Mouse (Mus musculus): ENCODE measurements around the gene Pym1. TPM values are rescaled to one million over a fixed set of nuclear protein-coding genes. Genes with fewer than 3 reads are reported as not detected.
"Not testable (repeated sequence)": the region's sequence is repeated elsewhere in the genome, so short reads cannot be mapped to it uniquely, and the experiment has no call there.

Gene Pym1
- polyA plus RNA-seq, 1 experiment from 2014 or later: 46.3 TPM

DNA sequence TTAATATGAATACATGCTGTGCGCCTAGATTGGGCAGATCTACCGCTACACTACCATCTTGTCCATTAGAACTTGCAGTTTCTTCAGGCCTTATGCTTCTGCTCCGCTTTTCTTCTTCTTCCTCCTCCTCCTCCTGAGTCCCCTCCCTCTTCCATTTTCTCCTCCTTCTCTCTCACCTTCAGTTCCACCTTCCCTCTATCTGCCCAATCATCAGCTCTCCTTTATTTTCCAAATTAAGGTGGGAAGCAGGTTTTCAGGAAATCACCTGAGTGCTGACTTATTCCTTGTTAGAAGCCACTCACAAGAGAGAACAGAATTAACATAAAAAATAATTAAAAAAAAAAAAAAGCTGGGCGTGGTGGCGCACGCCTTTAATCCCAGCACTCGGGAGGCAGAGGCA, 36.4 kb upstream of the Pym1 start:
- H3K9ac ChIP-seq (ENCODE audit: low read depth, low read length); ATAC-seq; H3K27ac ChIP-seq (ENCODE audit: low read depth, low read length); H3K4me1 ChIP-seq (ENCODE audit: control insufficient read depth, insufficient read depth, low read depth, low read length); H3K4me2 ChIP-seq (ENCODE audit: low read length); H3K9me3 ChIP-seq (ENCODE audit: control insufficient read depth, low read length); H3K27me3 ChIP-seq (replicated peaks; ENCODE audit: control insufficient read depth, insufficient read depth, low read length); H3K4me3 ChIP-seq (ENCODE audit: low read length); H3K36me3 ChIP-seq (ENCODE audit: control insufficient read depth, insufficient read depth, low read length): not testable (repeated sequence)
- WGBS: 90% methylated on average over 7 of the region's 7 CpGs

DNA sequence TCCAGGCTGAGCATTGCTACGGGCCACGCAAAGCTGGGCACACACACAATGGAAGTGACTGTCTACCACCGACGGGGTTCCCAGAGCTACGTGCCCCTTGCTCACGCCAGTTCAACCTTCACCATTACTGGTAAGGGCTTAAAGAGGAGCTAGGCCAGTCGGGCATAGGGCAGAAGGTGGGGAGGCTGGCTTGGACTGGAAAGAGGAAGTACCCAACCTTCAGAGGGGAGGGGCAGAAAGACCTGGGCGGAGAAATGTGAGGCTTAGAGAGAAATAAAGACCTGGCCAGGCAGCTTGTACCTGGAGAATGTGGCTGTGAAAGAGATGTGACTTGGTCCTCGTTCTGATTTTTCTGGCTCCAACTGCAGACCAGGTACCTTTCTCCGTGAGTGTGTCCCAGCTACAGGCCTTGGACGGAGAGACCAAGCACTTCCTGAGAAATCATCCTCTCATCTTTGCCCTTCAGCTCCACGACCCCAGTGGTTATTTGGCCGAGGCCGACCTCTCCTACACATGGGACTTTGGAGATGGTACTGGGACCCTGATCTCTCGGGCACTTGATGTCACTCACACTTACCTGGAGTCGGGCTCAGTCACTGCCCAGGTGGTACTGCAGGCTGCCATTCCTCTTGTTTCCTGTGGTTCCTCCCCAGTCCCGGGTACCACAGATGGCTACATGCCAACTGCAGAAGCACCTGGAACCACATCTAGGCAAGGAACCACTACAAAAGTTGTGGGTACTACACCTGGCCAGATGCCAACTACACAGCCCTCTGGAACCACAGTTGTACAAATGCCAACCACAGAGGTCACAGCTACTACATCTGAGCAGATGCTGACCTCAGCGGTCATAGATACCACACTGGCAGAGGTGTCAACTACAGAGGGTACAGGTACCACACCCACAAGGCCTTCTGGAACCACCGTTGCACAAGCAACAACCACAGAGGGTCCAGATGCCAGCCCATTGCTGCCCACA, 31.8 kb upstream of the Pym1 start:
- H3K27ac ChIP-seq (ENCODE audit: low read depth, low read length): no peak overlapping the region
- no peaks in the 10 kb centered on the region for H3K9me3 ChIP-seq (ENCODE audit: control insufficient read depth, low read length)
- no peak overlapping the region for H3K9ac ChIP-seq (ENCODE audit: low read depth, low read length)
- H3K4me1 ChIP-seq (ENCODE audit: control insufficient read depth, insufficient read depth, low read depth, low read length): no peaks in the 10 kb centered on the region
- H3K4me3 ChIP-seq (ENCODE audit: low read length): no peak overlapping the region
- no peak for ATAC-seq
- H3K27me3 ChIP-seq (replicated peaks; ENCODE audit: control insufficient read depth, insufficient read depth, low read length): no peaks in the 10 kb centered on the region
- WGBS: 89% methylated on average over 19 of the region's 19 CpGs
- no peak overlapping the region for H3K4me2 ChIP-seq (ENCODE audit: low read length)
- H3K36me3 ChIP-seq (ENCODE audit: control insufficient read depth, insufficient read depth, low read length): no peaks in the 10 kb centered on the region

DNA sequence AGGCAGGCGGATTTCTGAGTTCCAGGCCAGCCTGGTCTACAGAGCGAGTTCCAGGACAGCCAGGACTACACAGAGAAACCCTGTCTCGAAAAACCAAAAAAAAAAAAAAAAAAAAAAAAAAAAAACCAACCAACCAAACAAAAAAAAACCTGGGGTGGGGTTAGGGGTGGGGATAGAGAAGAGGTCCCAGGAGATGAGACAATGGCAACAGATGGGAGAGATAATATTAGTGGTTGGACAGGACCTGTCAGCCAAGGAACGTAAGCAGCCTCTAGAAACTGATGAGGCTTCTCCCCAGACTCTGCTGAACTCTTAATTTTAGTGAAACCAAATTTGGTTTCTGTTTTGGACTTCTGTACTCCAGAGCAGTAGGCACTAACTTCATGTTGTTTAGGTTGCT, 22.2 kb upstream of the Pym1 start:
- H3K27ac ChIP-seq (ENCODE audit: low read depth, low read length): not testable (repeated sequence)

DNA sequence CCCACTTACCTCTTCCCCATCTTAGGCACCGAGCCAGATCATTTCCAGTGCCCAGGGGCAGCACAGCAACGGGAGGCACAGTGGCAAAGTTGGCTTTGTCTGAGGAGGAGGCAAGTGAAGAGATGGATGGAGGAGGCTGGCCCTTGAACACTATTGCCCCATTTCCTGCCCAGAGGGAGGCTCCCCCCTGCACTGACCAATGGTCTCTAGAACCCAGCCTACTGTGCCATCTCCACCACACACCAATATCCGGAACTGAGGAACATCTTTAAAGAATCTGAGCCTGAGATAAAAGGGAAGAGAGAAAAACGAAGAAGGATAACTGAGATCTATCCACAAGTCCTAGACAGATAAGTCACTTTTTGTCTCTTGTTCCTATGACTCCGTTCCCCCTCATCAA, 19.6 kb upstream of the Pym1 start:
- H3K9ac ChIP-seq (ENCODE audit: low read depth, low read length): no peak overlapping the region
- no peak overlapping the region for H3K4me2 ChIP-seq (ENCODE audit: low read length)
- no peaks in the 10 kb centered on the region for H3K4me1 ChIP-seq (ENCODE audit: control insufficient read depth, insufficient read depth, low read depth, low read length)
- H3K27ac ChIP-seq (ENCODE audit: low read depth, low read length): no peak overlapping the region
- ATAC-seq: no peak
- 86% methylated on average over 5 of the region's 5 CpGs for WGBS
- no peaks in the 10 kb centered on the region for H3K27me3 ChIP-seq (replicated peaks; ENCODE audit: control insufficient read depth, insufficient read depth, low read length)
- H3K4me3 ChIP-seq (ENCODE audit: low read length): no peak overlapping the region
- H3K9me3 ChIP-seq (ENCODE audit: control insufficient read depth, low read length): no peaks in the 10 kb centered on the region
- H3K36me3 ChIP-seq (ENCODE audit: control insufficient read depth, insufficient read depth, low read length): no peaks in the 10 kb centered on the region

More for the DNA sequence above, 22.2 kb upstream of the Pym1 start:
- not testable (repeated sequence) for H3K27me3 ChIP-seq (replicated peaks; ENCODE audit: control insufficient read depth, insufficient read depth, low read length); H3K4me1 ChIP-seq (ENCODE audit: control insufficient read depth, insufficient read depth, low read depth, low read length); H3K9ac ChIP-seq (ENCODE audit: low read depth, low read length); ATAC-seq; H3K9me3 ChIP-seq (ENCODE audit: control insufficient read depth, low read length); H3K36me3 ChIP-seq (ENCODE audit: control insufficient read depth, insufficient read depth, low read length); H3K4me3 ChIP-seq (ENCODE audit: low read length); H3K4me2 ChIP-seq (ENCODE audit: low read length)
- WGBS: 76% methylated on average over 3 of the region's 4 CpGs

DNA sequence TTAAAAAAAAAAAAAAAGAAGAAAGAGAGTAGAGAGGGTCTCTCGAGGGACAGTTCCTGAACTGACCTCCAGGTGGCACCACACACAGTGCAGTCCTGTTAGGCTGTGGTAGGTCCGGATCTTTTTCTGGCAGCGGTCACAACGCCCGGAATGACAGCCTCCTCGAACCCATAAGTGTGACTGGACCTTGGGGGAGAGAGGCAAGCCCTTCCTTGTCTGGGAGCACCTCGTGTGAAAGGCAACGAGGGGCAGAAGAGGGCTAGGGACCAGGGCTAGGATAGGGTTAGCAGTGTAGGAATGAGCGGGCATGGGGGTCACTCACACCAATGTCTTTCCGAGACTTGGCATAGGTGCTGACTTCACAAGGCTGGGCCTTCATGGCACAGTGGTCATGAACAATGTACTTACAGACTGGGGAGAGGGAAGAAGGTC, 16.7 kb upstream of the Pym1 start:
- no peaks in the 10 kb centered on the region for H3K4me1 ChIP-seq (ENCODE audit: control insufficient read depth, insufficient read depth, low read depth, low read length)
- WGBS: 13% methylated on average over 10 of the region's 10 CpGs
- ATAC-seq: peak; percentile 34; the same call in 1 of the 2 replicates
- H3K4me3 ChIP-seq (ENCODE audit: low read length): no peak overlapping the region
- no peak overlapping the region for H3K27ac ChIP-seq (ENCODE audit: low read depth, low read length)
- no peaks in the 10 kb centered on the region for H3K36me3 ChIP-seq (ENCODE audit: control insufficient read depth, insufficient read depth, low read length)
- H3K9ac ChIP-seq (ENCODE audit: low read depth, low read length): no peak overlapping the region
- no peaks in the 10 kb centered on the region for H3K27me3 ChIP-seq (replicated peaks; ENCODE audit: control insufficient read depth, insufficient read depth, low read length)
- H3K4me2 ChIP-seq (ENCODE audit: low read length): no peak overlapping the region
- H3K9me3 ChIP-seq (ENCODE audit: control insufficient read depth, low read length): no peaks in the 10 kb centered on the region

DNA sequence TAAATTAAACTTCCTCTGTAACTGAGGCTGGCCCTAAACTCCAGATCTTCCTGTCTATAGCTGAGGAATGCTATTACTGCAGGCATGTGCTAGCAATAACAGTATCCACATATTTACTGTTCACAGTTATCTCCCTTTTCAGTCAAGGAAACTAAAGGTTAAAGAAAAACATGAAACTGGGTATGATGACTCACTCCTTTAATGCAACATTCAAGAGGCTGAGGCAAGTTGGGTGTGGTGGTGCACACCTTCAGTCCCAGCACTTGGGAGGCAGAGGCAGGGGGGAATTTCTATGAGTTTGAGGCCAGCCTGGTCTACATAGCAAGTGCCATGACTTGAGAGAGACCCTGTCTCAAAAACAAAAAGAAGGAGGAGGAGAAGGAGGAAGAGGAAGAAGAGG, 15.7 kb upstream of the Pym1 start:
- no peak overlapping the region for H3K4me3 ChIP-seq (ENCODE audit: low read length)
- no peak overlapping the region for H3K9ac ChIP-seq (ENCODE audit: low read depth, low read length)
- H3K27me3 ChIP-seq (replicated peaks; ENCODE audit: control insufficient read depth, insufficient read depth, low read length): no peaks in the 10 kb centered on the region
- ATAC-seq: no peak
- H3K9me3 ChIP-seq (ENCODE audit: control insufficient read depth, low read length): no peaks in the 10 kb centered on the region
- no peak overlapping the region for H3K27ac ChIP-seq (ENCODE audit: low read depth, low read length)
- no peaks in the 10 kb centered on the region for H3K36me3 ChIP-seq (ENCODE audit: control insufficient read depth, insufficient read depth, low read length)
- no peaks in the 10 kb centered on the region for H3K4me1 ChIP-seq (ENCODE audit: control insufficient read depth, insufficient read depth, low read depth, low read length)
- no peak overlapping the region for H3K4me2 ChIP-seq (ENCODE audit: low read length)

DNA sequence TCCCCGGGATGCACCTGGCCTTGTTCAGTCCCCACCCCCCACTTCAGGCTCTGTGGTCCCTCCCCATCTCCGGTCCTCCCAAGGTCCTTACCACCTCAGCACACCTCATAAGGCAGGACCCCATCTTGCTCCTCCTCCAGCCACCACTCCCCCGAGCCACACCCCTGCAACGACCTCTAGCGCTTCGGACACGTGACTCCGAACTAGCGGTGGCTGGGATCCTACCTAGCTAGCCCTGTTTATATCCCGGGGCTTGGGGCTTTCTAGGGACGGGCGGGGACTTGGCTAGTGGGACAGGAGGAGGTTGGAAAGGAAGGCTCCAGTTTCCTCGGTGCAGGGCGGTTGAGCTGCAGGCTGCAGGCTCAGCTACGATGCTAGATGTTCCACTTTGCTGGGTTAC, 10.3 kb upstream of the Pym1 start:
- ATAC-seq: peak; percentile 30; the same call in 1 of the 2 replicates
- 7% methylated on average over 15 of the region's 15 CpGs for WGBS
- no peaks in the 10 kb centered on the region for H3K4me1 ChIP-seq (ENCODE audit: control insufficient read depth, insufficient read depth, low read depth, low read length)
- H3K9me3 ChIP-seq (ENCODE audit: control insufficient read depth, low read length): no peaks in the 10 kb centered on the region
- no peak overlapping the region for H3K27ac ChIP-seq (ENCODE audit: low read depth, low read length)
- H3K4me3 ChIP-seq (ENCODE audit: low read length): peak overlapping the region; percentile 14; the same call in 1 of the 2 replicates
- no peaks in the 10 kb centered on the region for H3K36me3 ChIP-seq (ENCODE audit: control insufficient read depth, insufficient read depth, low read length)
- H3K4me2 ChIP-seq (ENCODE audit: low read length): peak overlapping the region; percentile 36
- peaks cover under 1% of the 10 kb centered on the region; the same call in 1 of the 2 replicates for H3K27me3 ChIP-seq (replicated peaks; ENCODE audit: control insufficient read depth, insufficient read depth, low read length)
- peak overlapping the region; percentile 31; the same call in 1 of the 2 replicates for H3K9ac ChIP-seq (ENCODE audit: low read depth, low read length)

DNA sequence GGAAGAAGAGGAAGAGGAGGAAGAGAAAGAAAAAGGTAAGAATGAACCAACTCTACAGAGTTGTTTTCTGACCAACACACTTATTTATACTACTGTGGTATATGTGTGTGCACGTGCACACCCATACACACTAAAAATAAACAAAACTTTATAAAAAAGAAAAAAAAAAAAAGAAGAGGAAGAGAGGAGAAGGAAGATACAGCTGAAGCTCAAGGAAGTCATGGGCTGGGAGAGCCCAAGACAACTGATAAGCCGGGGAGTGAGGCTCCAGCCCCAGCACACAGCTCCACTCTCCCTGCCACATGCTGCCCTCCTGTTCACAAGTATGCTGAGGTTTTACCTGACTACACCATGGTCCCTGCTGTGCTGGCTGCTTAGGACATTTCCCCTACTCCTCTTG, 7.4 kb upstream of the Pym1 start:
- Histone ChIP-seq H3K27me3 (replicated peaks; ENCODE audit: control insufficient read depth, insufficient read depth, low read length) (peaks cover 5% of the 10 kb centered on the region; the same call in 1 of the 2 replicates), H3K4me3 (ENCODE audit: low read length) (no peak overlapping the region), H3K9ac (ENCODE audit: low read depth, low read length) (no peak overlapping the region), H3K36me3 (ENCODE audit: control insufficient read depth, insufficient read depth, low read length) (no peaks in the 10 kb centered on the region), H3K27ac (ENCODE audit: low read depth, low read length) (no peak overlapping the region), H3K4me1 (ENCODE audit: control insufficient read depth, insufficient read depth, low read depth, low read length) (peaks cover 17% of the 10 kb centered on the region), H3K4me2 (ENCODE audit: low read length) (no peak overlapping the region), H3K9me3 (ENCODE audit: control insufficient read depth, low read length) (no peaks in the 10 kb centered on the region)
- no peak for ATAC-seq
- 63% methylated on average over 2 of the region's 2 CpGs for WGBS

DNA sequence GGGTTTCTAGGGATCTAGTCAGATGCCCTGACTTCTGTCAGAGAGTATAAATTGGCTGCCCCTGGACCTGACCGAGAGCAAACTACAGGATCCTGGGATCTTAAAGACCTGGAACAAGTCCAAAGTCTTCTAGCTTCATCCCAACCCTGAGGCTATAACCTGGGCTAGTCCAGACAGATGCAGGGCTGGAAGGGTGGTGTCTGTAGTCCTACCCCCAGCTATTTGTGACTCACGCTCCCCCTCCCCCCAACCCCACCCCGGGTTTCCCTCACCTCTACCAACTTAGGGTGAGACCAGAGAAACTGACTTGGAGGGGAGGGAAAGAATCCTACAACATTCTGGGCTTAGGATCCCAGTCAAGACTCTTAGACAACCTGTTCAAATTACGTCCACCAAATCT, 5.1 kb upstream of the Pym1 start:
- Histone ChIP-seq H3K36me3 (ENCODE audit: control insufficient read depth, insufficient read depth, low read length) (no peaks in the 10 kb centered on the region), H3K27me3 (replicated peaks; ENCODE audit: control insufficient read depth, insufficient read depth, low read length) (peaks cover 5% of the 10 kb centered on the region; the same call in 1 of the 2 replicates), H3K9me3 (ENCODE audit: control insufficient read depth, low read length) (no peaks in the 10 kb centered on the region), H3K4me3 (ENCODE audit: low read length) (no peak overlapping the region), H3K4me2 (ENCODE audit: low read length) (peak overlapping the region; percentile 95; the same call in 1 of the 2 replicates), H3K9ac (ENCODE audit: low read depth, low read length) (no peak overlapping the region), H3K27ac (ENCODE audit: low read depth, low read length) (no peak overlapping the region), H3K4me1 (ENCODE audit: control insufficient read depth, insufficient read depth, low read depth, low read length) (peaks cover 21% of the 10 kb centered on the region)
- no peak for ATAC-seq
- WGBS: 42% methylated on average over 4 of the region's 4 CpGs

Data from hindbrain, embryonic 16.5 days (tissue).